Comparison of ENCODE assay signal across 12 mouse cellular contexts in genomic region chr5:76702104-76702503, GRCm38 (mm10). TPM values are rescaled to one million over a fixed set of nuclear protein-coding genes. Genes with fewer than 3 reads are reported as not detected.
DNase-seq lines count a peak whose midpoint lies in the region; ATAC-seq lines count a peak whose summit lies in the region.
"Had no signal": no experiment of that assay in that cellular context is flagged by ENCODE, and none has a peak within 500 bp of the region (broad histone marks: within the 10 kb centered on the region; RNA-seq: fewer than 3 reads in every experiment).

No protein-coding gene starts in this region.

- intact Hi-C loops in left cerebral cortex, postnatal 36 days (cut with DNase I): no loop called here

- peak overlapping the region; percentile 42 for H3K4me2 ChIP-seq in intestine, embryonic 14.5 days (ENCODE audit: low read length)
- H3K4me2 ChIP-seq in intestine, embryonic 16.5 days (ENCODE audit: low read depth, low read length): no peak overlapping the region
- peak overlapping the region; percentile 18; the same call in 1 of the 2 replicates for H3K4me2 ChIP-seq in forebrain, embryonic 16.5 days (ENCODE audit: low read length)
- H3K4me2 ChIP-seq in midbrain, embryonic 14.5 days (ENCODE audit: low read length): no peak overlapping the region

- peak; percentile 37; the same call in 1 of the 2 replicates for ATAC-seq in intestine, embryonic 14.5 days (replicated peaks; ENCODE audit: low FRiP score, low TSS enrichment, low read depth)
- ATAC-seq in intestine, embryonic 16.5 days: no peak
- ATAC-seq in forebrain, embryonic 16.5 days: peak; percentile 68
- ATAC-seq in midbrain, embryonic 14.5 days (ENCODE audit: low FRiP score, low TSS enrichment): no peak

- peaks cover 35% of the 10 kb centered on the region for H3K4me1 ChIP-seq in intestine, embryonic 14.5 days (replicated peaks; ENCODE audit: control insufficient read depth, insufficient read depth, low read length)
- peaks cover 24% of the 10 kb centered on the region for H3K4me1 ChIP-seq in intestine, embryonic 16.5 days (ENCODE audit: control insufficient read depth, insufficient read depth, low read length)
- H3K4me1 ChIP-seq in forebrain, embryonic 16.5 days (replicated peaks; ENCODE audit: control insufficient read depth, insufficient read depth, low read length): peaks cover 47% of the 10 kb centered on the region
- H3K4me1 ChIP-seq in midbrain, embryonic 14.5 days (ENCODE audit: control insufficient read depth, insufficient read depth, low read length): peaks cover 28% of the 10 kb centered on the region

- no peak overlapping the region for H3K27ac ChIP-seq in intestine, embryonic 14.5 days (ENCODE audit: low read depth)
- no peak overlapping the region for H3K27ac ChIP-seq in intestine, embryonic 16.5 days (ENCODE audit: low read length)
- peak overlapping the region; percentile 55 for H3K27ac ChIP-seq in forebrain, embryonic 16.5 days (ENCODE audit: low read length)
- H3K27ac ChIP-seq in midbrain, embryonic 14.5 days (replicated peaks; ENCODE audit: low read depth, low read length): peak overlapping the region; percentile 37; the same call in 1 of the 2 replicates

- H3K4me3 ChIP-seq in intestine, embryonic 14.5 days (ENCODE audit: low read depth, low read length): no peak overlapping the region
- H3K4me3 ChIP-seq in intestine, embryonic 16.5 days (ENCODE audit: low read length): no peak overlapping the region
- H3K4me3 ChIP-seq in forebrain, embryonic 16.5 days (replicated peaks; ENCODE audit: low read length): no peak overlapping the region
- no peak overlapping the region for H3K4me3 ChIP-seq in midbrain, embryonic 14.5 days (replicated peaks; ENCODE audit: low read depth, low read length)

- H3K9me3 ChIP-seq in intestine, embryonic 14.5 days (ENCODE audit: control insufficient read depth, low read length): no peaks in the 10 kb centered on the region
- no peaks in the 10 kb centered on the region for H3K9me3 ChIP-seq in intestine, embryonic 16.5 days (ENCODE audit: control insufficient read depth, low read length)
- no peaks in the 10 kb centered on the region for H3K9me3 ChIP-seq in forebrain, embryonic 16.5 days (ENCODE audit: control insufficient read depth, low read length)
- H3K9me3 ChIP-seq in midbrain, embryonic 14.5 days (ENCODE audit: control insufficient read depth, low read length): no peaks in the 10 kb centered on the region

- H3K9ac ChIP-seq in intestine, embryonic 14.5 days (ENCODE audit: low read length): no peak overlapping the region
- no peak overlapping the region for H3K9ac ChIP-seq in intestine, embryonic 16.5 days (ENCODE audit: low read depth, low read length)
- no peak overlapping the region for H3K9ac ChIP-seq in forebrain, embryonic 16.5 days (replicated peaks; ENCODE audit: low read depth, low read length)
- H3K9ac ChIP-seq in midbrain, embryonic 14.5 days (replicated peaks; ENCODE audit: low read length): 0 out of 2 replicates have a peak overlapping the region, but pooled peaks have one; percentile 6

- DNase-seq in intestine, embryonic 14.5 days (ENCODE audit: low spot score): no peak
- peak; percentile 24 for DNase-seq in embryo, embryonic 9.5 days (ENCODE audit: extremely low spot score)
- peak; percentile 42 for DNase-seq in midbrain, embryonic 14.5 days
- DNase-seq in T-cell, adult 2 months (ENCODE audit: low spot score): no peak
- no peak for DNase-seq in left cerebral cortex, postnatal 36 days (ENCODE audit: low spot score in 2 of 2)
- DNase-seq in cerebellum, adult 11-12 months: no peak
- DNase-seq: cerebellum, adult 9-10 months; gastrocnemius, postnatal 10 days; right cerebral cortex, postnatal 4 days; thymus, postnatal 14 days had no signal

- H3K36me3 ChIP-seq in intestine, embryonic 14.5 days (ENCODE audit: control insufficient read depth, insufficient read depth, low read length): no peaks in the 10 kb centered on the region
- H3K36me3 ChIP-seq in intestine, embryonic 16.5 days (ENCODE audit: control insufficient read depth, insufficient read depth, low read length): no peaks in the 10 kb centered on the region
- H3K36me3 ChIP-seq in forebrain, embryonic 16.5 days (ENCODE audit: control insufficient read depth, insufficient read depth): no peaks in the 10 kb centered on the region
- no peaks in the 10 kb centered on the region for H3K36me3 ChIP-seq in midbrain, embryonic 14.5 days (ENCODE audit: control insufficient read depth, insufficient read depth, low read length)

- no peaks in the 10 kb centered on the region for H3K27me3 ChIP-seq in intestine, embryonic 14.5 days (replicated peaks; ENCODE audit: control insufficient read depth, insufficient read depth, low read length)
- H3K27me3 ChIP-seq in intestine, embryonic 16.5 days (replicated peaks; ENCODE audit: control insufficient read depth, insufficient read depth, low read length): no peaks in the 10 kb centered on the region
- H3K27me3 ChIP-seq in forebrain, embryonic 16.5 days (replicated peaks; ENCODE audit: control insufficient read depth, insufficient read depth, low read length): no peaks in the 10 kb centered on the region
- H3K27me3 ChIP-seq in midbrain, embryonic 14.5 days (ENCODE audit: control insufficient read depth, insufficient read depth, low read length): no peaks in the 10 kb centered on the region

- whole genome bisulfite sequencing in intestine, embryonic 14.5 days: 32% methylated on average over 9 of the region's 9 CpGs
- WGBS in intestine, embryonic 16.5 days: 50% methylated on average over 9 of the region's 9 CpGs
- 22% methylated on average over 9 of the region's 9 CpGs for WGBS in forebrain, embryonic 16.5 days
- WGBS in midbrain, embryonic 14.5 days: 33% methylated on average over 9 of the region's 9 CpGs

RNA-seq across cellular contexts. Expression of gene C530008M17Rik, which starts 45.8 kb away (rescaled TPM):
- 15.9 and 16.2 TPM in 2 replicates for polyA plus RNA-seq in intestine, embryonic 14.5 days (2014; fragmentation: Nextera tagmentation; extraction: Ambion mirVana)
- 10.6 and 11.1 TPM in 2 replicates for polyA plus RNA-seq in intestine, embryonic 16.5 days (2015; fragmentation: Nextera tagmentation; extraction: Ambion mirVana)
- 74.6 and 77.0 TPM in 2 replicates for polyA plus RNA-seq in forebrain, embryonic 16.5 days (2015; fragmentation: Nextera tagmentation; extraction: Ambion mirVana)
- polyA plus RNA-seq in midbrain, embryonic 14.5 days (2014; fragmentation: Nextera tagmentation; extraction: Ambion mirVana): 52.1 and 60.0 TPM in 2 replicates
- total RNA-seq in left cerebral cortex, postnatal 36 days (2021): 10 to 100 TPM; 51.8 to 53.5 TPM

Comparison
In these comparisons a context has a peak if more than half of its experiments do, and no peak if none do; other contexts are left out.
1. ATAC-seq: peak in intestine, embryonic 14.5 days (single experiment) and forebrain, embryonic 16.5 days (single experiment); none in intestine, embryonic 16.5 days (single experiment) and midbrain, embryonic 14.5 days (single experiment).
2. H3K4me2 ChIP-seq: peak in intestine, embryonic 14.5 days (single experiment) and forebrain, embryonic 16.5 days (single experiment); none in intestine, embryonic 16.5 days (single experiment) and midbrain, embryonic 14.5 days (single experiment).
3. DNase-seq: peak in embryo, embryonic 9.5 days (single experiment) and midbrain, embryonic 14.5 days (single experiment); none in intestine, embryonic 14.5 days (single experiment), T-cell, adult 2 months (single experiment), left cerebral cortex, postnatal 36 days (0 of 2) and cerebellum, adult 11-12 months (single experiment).
4. H3K27ac ChIP-seq: peak in forebrain, embryonic 16.5 days (single experiment) and midbrain, embryonic 14.5 days (single experiment); none in intestine, embryonic 14.5 days (single experiment) and intestine, embryonic 16.5 days (single experiment).